Mouse (Mus musculus): ENCODE measurements at regions not wholly inside any gene's neighbourhood (a gene's known extent, or its start where the extent isn't known, plus 50 kb on each side); places are given as distances from the start of the nearest gene placed in this dataset.

GRCm38 (mm10) chr2:30721473-30722262, 81.8 kb downstream of the 1700001O22Rik start:
- DNase-seq (ENCODE audit: low read depth, low spot score), result no peak
- Histone ChIP-seq H3K27me3 (ENCODE audit: control insufficient read depth, insufficient read depth, low read length, poor library complexity, severe bottlenecking) (no peaks in the 10 kb centered on the region; the same call in none of the 2 replicates), H3K36me3 (ENCODE audit: control insufficient read depth, insufficient read depth, low read length, poor library complexity, severe bottlenecking) (no peaks in the 10 kb centered on the region)

- H3K27me3 ChIP-seq (ENCODE audit: control insufficient read depth, insufficient read depth, low read length, poor library complexity, severe bottlenecking), result no peaks in the 10 kb centered on the region; the same call in none of the 2 replicates
Observed at GRCm38 (mm10) chr2:30721048-30721461, 82.4 kb downstream of the 1700001O22Rik start.

GRCm38 (mm10) chr2:30720291-30720690, 83.2 kb downstream of the 1700001O22Rik start:
- no peaks in the 10 kb centered on the region for H3K36me3 ChIP-seq (ENCODE audit: control insufficient read depth, insufficient read depth, low read length, poor library complexity, severe bottlenecking)
- H3K27me3 ChIP-seq (ENCODE audit: control insufficient read depth, insufficient read depth, low read length, poor library complexity, severe bottlenecking), result no peaks in the 10 kb centered on the region; the same call in 1 of the 2 replicates
- DNase-seq (ENCODE audit: low read depth, low spot score), result no peak

More at GRCm38 (mm10) chr2:30721048-30721461, 82.4 kb downstream of the 1700001O22Rik start:
- H3K36me3 ChIP-seq (ENCODE audit: control insufficient read depth, insufficient read depth, low read length, poor library complexity, severe bottlenecking), result no peaks in the 10 kb centered on the region
- DNase-seq (ENCODE audit: low read depth, low spot score), result no peak

- DNase-seq (ENCODE audit: low read depth, low spot score), result peak; percentile 26
- no peaks in the 10 kb centered on the region for H3K27me3 ChIP-seq (ENCODE audit: control insufficient read depth, insufficient read depth, low read length, poor library complexity, severe bottlenecking)
- no peaks in the 10 kb centered on the region for H3K36me3 ChIP-seq (ENCODE audit: control insufficient read depth, insufficient read depth, low read length, poor library complexity, severe bottlenecking)
Observed at GRCm38 (mm10) chr2:30719611-30720290, 83.7 kb downstream of the 1700001O22Rik start.

- Histone ChIP-seq H3K36me3 (ENCODE audit: control insufficient read depth, insufficient read depth, low read length, poor library complexity, severe bottlenecking) (no peaks in the 10 kb centered on the region), H3K27me3 (ENCODE audit: control insufficient read depth, insufficient read depth, low read length, poor library complexity, severe bottlenecking) (no peaks in the 10 kb centered on the region)
- DNase-seq (ENCODE audit: low read depth, low spot score), result peak; percentile 55
Observed at GRCm38 (mm10) chr2:30718741-30719381, 84.6 kb downstream of the 1700001O22Rik start.

- no peaks in the 10 kb centered on the region for H3K36me3 ChIP-seq (ENCODE audit: control insufficient read depth, insufficient read depth, low read length, poor library complexity, severe bottlenecking)
- H3K27me3 ChIP-seq (ENCODE audit: control insufficient read depth, insufficient read depth, low read length, poor library complexity, severe bottlenecking), result no peaks in the 10 kb centered on the region
- peak; percentile 69 for DNase-seq (ENCODE audit: low read depth, low spot score)
Observed at GRCm38 (mm10) chr2:30718329-30718675, 85.2 kb downstream of the 1700001O22Rik start.

GRCm38 (mm10) chr2:30717566-30718328, 85.7 kb downstream of the 1700001O22Rik start:
- Histone ChIP-seq H3K36me3 (ENCODE audit: control insufficient read depth, insufficient read depth, low read length, poor library complexity, severe bottlenecking) (no peaks in the 10 kb centered on the region), H3K27me3 (ENCODE audit: control insufficient read depth, insufficient read depth, low read length, poor library complexity, severe bottlenecking) (no peaks in the 10 kb centered on the region)
- no peak for DNase-seq (ENCODE audit: low read depth, low spot score)

- DNase-seq (ENCODE audit: low read depth, low spot score), result peak; percentile 50
- Histone ChIP-seq H3K27me3 (ENCODE audit: control insufficient read depth, insufficient read depth, low read length, poor library complexity, severe bottlenecking) (no peaks in the 10 kb centered on the region), H3K36me3 (ENCODE audit: control insufficient read depth, insufficient read depth, low read length, poor library complexity, severe bottlenecking) (no peaks in the 10 kb centered on the region)
Observed at GRCm38 (mm10) chr2:30716580-30717565, 86.6 kb downstream of the 1700001O22Rik start.

- no peak for DNase-seq (ENCODE audit: low read depth, low spot score)
- no peaks in the 10 kb centered on the region for H3K36me3 ChIP-seq (ENCODE audit: control insufficient read depth, insufficient read depth, low read length, poor library complexity, severe bottlenecking)
- H3K27me3 ChIP-seq (ENCODE audit: control insufficient read depth, insufficient read depth, low read length, poor library complexity, severe bottlenecking), result no peaks in the 10 kb centered on the region
Observed at GRCm38 (mm10) chr2:30715720-30716310, 87.6 kb downstream of the 1700001O22Rik start.

- Histone ChIP-seq H3K36me3 (ENCODE audit: control insufficient read depth, insufficient read depth, low read length, poor library complexity, severe bottlenecking) (no peaks in the 10 kb centered on the region), H3K27me3 (ENCODE audit: control insufficient read depth, insufficient read depth, low read length, poor library complexity, severe bottlenecking) (no peaks in the 10 kb centered on the region)
- no peak for DNase-seq (ENCODE audit: low read depth, low spot score)
Observed at GRCm38 (mm10) chr2:30713535-30713934, 89.9 kb downstream of the 1700001O22Rik start.

GRCm38 (mm10) chr2:30712841-30713401, 90.5 kb downstream of the 1700001O22Rik start:
- peak; percentile 48 for DNase-seq (ENCODE audit: low read depth, low spot score)
- no peaks in the 10 kb centered on the region for H3K27me3 ChIP-seq (ENCODE audit: control insufficient read depth, insufficient read depth, low read length, poor library complexity, severe bottlenecking)
- no peaks in the 10 kb centered on the region for H3K36me3 ChIP-seq (ENCODE audit: control insufficient read depth, insufficient read depth, low read length, poor library complexity, severe bottlenecking)

GRCm38 (mm10) chr2:30711853-30712498, 91.5 kb downstream of the 1700001O22Rik start:
- peak; percentile 97 for DNase-seq (ENCODE audit: low read depth, low spot score)
- Histone ChIP-seq H3K36me3 (ENCODE audit: control insufficient read depth, insufficient read depth, low read length, poor library complexity, severe bottlenecking) (no peaks in the 10 kb centered on the region), H3K27me3 (ENCODE audit: control insufficient read depth, insufficient read depth, low read length, poor library complexity, severe bottlenecking) (no peaks in the 10 kb centered on the region)

- DNase-seq (ENCODE audit: low read depth, low spot score), result peak; percentile 58
- Histone ChIP-seq H3K27me3 (ENCODE audit: control insufficient read depth, insufficient read depth, low read length, poor library complexity, severe bottlenecking) (no peaks in the 10 kb centered on the region), H3K36me3 (ENCODE audit: control insufficient read depth, insufficient read depth, low read length, poor library complexity, severe bottlenecking) (no peaks in the 10 kb centered on the region)
Observed at GRCm38 (mm10) chr2:30711476-30711852, 92.0 kb downstream of the 1700001O22Rik start.

Data from splenic B cell, adult 2 months (primary cell).